Mouse (Mus musculus) CH12.LX (cell line): Measurements from ENCODE around the gene Fam187a. TPM values are rescaled to one million over a fixed set of nuclear protein-coding genes. Genes with fewer than 3 reads are reported as not detected.

Experiments used
- DNase-seq: peaks from one replicate; pipeline ENCODE4 v3.0.0-alpha.2; 2013; ENCODE audit errors: extremely low read depth
- H3K27ac ChIP-seq: 2 replicates; pipeline ENCODE4 v1.5.1; 2012; ENCODE audit warnings: low read depth, mild to moderate bottlenecking, control low read depth, moderate library complexity; ENCODE audit not compliant: insufficient read depth
- H3K27me3 ChIP-seq: replicated peaks from 2 replicates; pipeline ENCODE3; 2012; ENCODE audit warnings: inconsistent platforms
- H3K36me3 ChIP-seq, 2 experiments: replicated peaks in 1 of 2; 2 replicates each; pipeline versions ENCODE3 to v1.6.1; 2012; ENCODE audit warnings: inconsistent platforms in 1 of 2, low read length in 1 of 2, mild to moderate bottlenecking in 1 of 2, mixed read lengths in 1 of 2, moderate library complexity in 1 of 2; ENCODE audit not compliant: control insufficient read depth in 1 of 2, insufficient read depth in 1 of 2
- H3K4me1 ChIP-seq, 2 experiments: 2 replicates each; pipeline ENCODE4 v1.6.1; 2012; ENCODE audit warnings: inconsistent platforms in 1 of 2, moderate library complexity in 1 of 2; ENCODE audit not compliant: insufficient read depth in 2 of 2, control insufficient read depth in 1 of 2
- H3K4me2 ChIP-seq: 2 replicates; pipeline ENCODE4 v1.6.1; 2012; ENCODE audit warnings: low read depth, mild to moderate bottlenecking, control low read depth; ENCODE audit not compliant: poor library complexity, insufficient read depth, severe bottlenecking
- H3K4me3 ChIP-seq, 3 experiments: fragments of 150-350 bp in 1 of 3; sonication (generic) in 1 of 3; replicated peaks in 1 of 3; 2 replicates each; pipeline versions ENCODE3 to v1.5.1; 2011 to 2012; ENCODE audit warnings: low read depth in 2 of 3, low read length in 2 of 3, mild to moderate bottlenecking in 2 of 3, moderate library complexity in 2 of 3, control low read depth in 1 of 3, improper control_type of control experiment in 1 of 3, inconsistent platforms in 1 of 3, mixed read lengths in 1 of 3; ENCODE audit not compliant: poor library complexity in 1 of 3
- H3K79me2 ChIP-seq: replicated peaks from 2 replicates; pipeline ENCODE4 v1.6.1; 2012; ENCODE audit warnings: mild to moderate bottlenecking, moderate library complexity; ENCODE audit not compliant: control insufficient read depth, poor library complexity, insufficient read depth, severe bottlenecking; ENCODE audit errors: extremely low read depth
- H3K9ac ChIP-seq: 2 replicates; pipeline ENCODE4 v1.6.1; 2012; ENCODE audit warnings: low read depth, mild to moderate bottlenecking, control low read depth, moderate library complexity; ENCODE audit not compliant: insufficient read depth
- H3K9me3 ChIP-seq: replicated peaks from 2 replicates; pipeline ENCODE3; 2012; ENCODE audit warnings: low read length, inconsistent platforms, mixed read lengths
- BHLHE40 ChIP-seq: IDR thresholded peaks from 2 replicates; pipeline ENCODE4 v1.6.1; 2011; ENCODE audit warnings: mild to moderate bottlenecking, low read depth, low read length, improper control_type of control experiment
- CHD1 ChIP-seq: IDR thresholded peaks from 2 replicates; pipeline ENCODE4 v1.6.1; 2012; ENCODE audit warnings: low read depth, low read length, improper control_type of control experiment, inconsistent platforms
- CHD2 ChIP-seq: IDR thresholded peaks from 2 replicates; pipeline ENCODE4 v1.6.1; 2011; ENCODE audit warnings: low read length, improper control_type of control experiment
- CTCF ChIP-seq, 2 experiments: IDR thresholded peaks in 1 of 2; conservative IDR thresholded peaks in 1 of 2; 2 replicates each; pipeline ENCODE4 v1.5.1; 2011 to 2012; ENCODE audit warnings: low read depth in 2 of 2, low read length in 2 of 2, improper control_type of control experiment in 1 of 2, inconsistent platforms in 1 of 2, mild to moderate bottlenecking in 1 of 2, moderate library complexity in 1 of 2
- ELF1 ChIP-seq: IDR thresholded peaks from 2 replicates; pipeline ENCODE4 v1.6.1; 2014; ENCODE audit warnings: low read depth, mild to moderate bottlenecking, inconsistent platforms, low read length, improper control_type of control experiment
- EP300 ChIP-seq: IDR thresholded peaks from 2 replicates; pipeline ENCODE4 v1.6.1; 2011; ENCODE audit warnings: low read length, improper control_type of control experiment
- ETS1 ChIP-seq: conservative IDR thresholded peaks from 2 replicates; pipeline ENCODE4 v1.6.1; 2012; ENCODE audit warnings: low read depth, mild to moderate bottlenecking, inconsistent platforms, low read length, improper control_type of control experiment, moderate library complexity
- IRF4 ChIP-seq: IDR thresholded peaks from 2 replicates; pipeline ENCODE4 v1.6.1; 2014; ENCODE audit warnings: low read depth, mild to moderate bottlenecking, inconsistent platforms, low read length, improper control_type of control experiment
- JUN ChIP-seq: IDR thresholded peaks from 2 replicates; pipeline ENCODE4 v1.6.1; 2011; ENCODE audit warnings: low read depth, mild to moderate bottlenecking, low read length, improper control_type of control experiment, moderate library complexity; ENCODE audit not compliant: insufficient read depth
- JUND ChIP-seq: conservative IDR thresholded peaks from 2 replicates; pipeline ENCODE4 v1.6.1; 2011; ENCODE audit warnings: low read depth, low read length, improper control_type of control experiment
- KAT2A ChIP-seq: IDR thresholded peaks from 2 replicates; pipeline ENCODE4 v1.6.1; 2012; ENCODE audit warnings: low read length, improper control_type of control experiment, inconsistent platforms; ENCODE audit not compliant: insufficient replicate concordance
- MAX ChIP-seq: IDR thresholded peaks from 2 replicates; pipeline ENCODE4 v1.6.1; 2011; ENCODE audit warnings: low read length, improper control_type of control experiment
- MAZ ChIP-seq: IDR thresholded peaks from 2 replicates; pipeline ENCODE4 v1.6.1; 2012; ENCODE audit warnings: low read depth, mild to moderate bottlenecking, inconsistent platforms, low read length, improper control_type of control experiment, moderate library complexity
- MXI1 ChIP-seq: IDR thresholded peaks from 2 replicates; pipeline ENCODE4 v1.6.1; 2011; ENCODE audit warnings: mild to moderate bottlenecking, low read depth, low read length, improper control_type of control experiment
- MYC ChIP-seq: IDR thresholded peaks from 2 replicates; pipeline ENCODE4 v1.6.1; 2011; ENCODE audit warnings: low read depth, mild to moderate bottlenecking, improper control_type of control experiment, low read length
- NELFE ChIP-seq: IDR thresholded peaks from 2 replicates; pipeline ENCODE4 v1.6.1; 2011; ENCODE audit warnings: low read depth, low read length, improper control_type of control experiment
- PAX5 ChIP-seq: IDR thresholded peaks from 2 replicates; pipeline ENCODE4 v1.6.1; 2012; ENCODE audit warnings: low read length, inconsistent platforms, mixed read lengths
- POLR2A ChIP-seq: IDR thresholded peaks from 2 replicates; pipeline ENCODE4 v1.6.1; 2011; ENCODE audit warnings: low read depth, mild to moderate bottlenecking, improper control_type of control experiment, low read length
- POLR2AphosphoS2 ChIP-seq: IDR thresholded peaks from 2 replicates; pipeline ENCODE4 v1.6.1; 2011; ENCODE audit warnings: low read depth, low read length, improper control_type of control experiment
- SMC3 ChIP-seq: IDR thresholded peaks from 2 replicates; pipeline ENCODE4 v1.6.1; 2011; ENCODE audit warnings: low read depth, low read length, improper control_type of control experiment
- TBP ChIP-seq: conservative IDR thresholded peaks from 2 replicates; pipeline ENCODE4 v1.6.1; 2011; ENCODE audit warnings: low read depth, low read length, improper control_type of control experiment
- UBTF ChIP-seq: IDR thresholded peaks from 2 replicates; pipeline ENCODE4 v1.6.1; 2012; ENCODE audit warnings: low read depth, mild to moderate bottlenecking, inconsistent platforms, low read length, improper control_type of control experiment, moderate library complexity
- USF1 ChIP-seq: IDR thresholded peaks from 2 replicates; pipeline ENCODE4 v1.6.1; 2014; ENCODE audit warnings: low read depth, mild to moderate bottlenecking, inconsistent platforms, low read length, improper control_type of control experiment
- USF2 ChIP-seq: conservative IDR thresholded peaks from 2 replicates; pipeline ENCODE4 v1.6.1; 2011; ENCODE audit warnings: low read depth, low read length, improper control_type of control experiment
- dilution Hi-C: fragments of 300-500 bp; cut with MboI; formaldehyde crosslinking; loops from 2 replicates; pipeline ENCODE4 v1.14.3; 2020; ENCODE audit warnings: low sequenced_read_pairs; ENCODE audit not compliant: extremely low pct_unique_long_range_greater_than_20kb, extremely low pct_ligation_motif_present
- in situ Hi-C: fragments of 300-500 bp; cut with MboI; formaldehyde crosslinking; loops from 3 replicates; pipeline ENCODE4 v1.14.3; 2019; ENCODE audit warnings: low sequenced_read_pairs, low pct_ligation_motif_present, low pct_unique_long_range_greater_than_20kb, mixed read lengths
- polyA plus RNA-seq: library from polyadenylated mRNA; unstranded; fragments of >175 nt; gene quantifications from 2 replicates; pipeline ENCODE4 v1.2.1, GENCODE M21; 2012; ENCODE audit warnings: low read depth; ENCODE audit not compliant: insufficient read length
- total RNA-seq, 2 experiments: library from RNA; depleted of rRNA; stranded (reverse); fragments of 300-350 nt in 1 of 2; fragments of >200 nt in 1 of 2; gene quantifications; 2 replicates each; pipeline ENCODE4 v1.2.3; 2012 to 2014

Fam187a gene
- total and polyA plus RNA-seq, 3 experiments: not detected

- no peak for TF ChIP-seq MAZ
- TF ChIP-seq EP300: no peak
- TF ChIP-seq JUND: no peak
- no peak for TF ChIP-seq MXI1
- no peak for TF ChIP-seq USF2
- no peak for TF ChIP-seq SMC3
- no peak for TF ChIP-seq PAX5
- TF ChIP-seq MAX: no peak
- TF ChIP-seq MYC: no peak
- TF ChIP-seq ELF1: no peak
- in situ Hi-C loops: no loop called here
- Histone ChIP-seq H3K4me3 (no peak overlapping the region), H3K9me3 (no peaks in the 10 kb centered on the region), H3K4me2 (no peak overlapping the region), H3K27ac (no peak overlapping the region), H3K79me2 (no peaks in the 10 kb centered on the region), H3K36me3 (peaks cover 86 to 97% of the 10 kb centered on the region in 2 experiments), H3K4me1 (no peaks in the 10 kb centered on the region), H3K9ac (no peak overlapping the region), H3K27me3 (no peaks in the 10 kb centered on the region)
- dilution Hi-C loops: no loop called here
- no peak for DNase-seq
These were observed 29.0 kb upstream of the Fam187a start for GRCm38 (mm10) chr11:102855941-102856340.

GRCm38 (mm10) chr11:102858951-102859350 is 26.0 kb upstream of the Fam187a start:
- Histone ChIP-seq H3K27me3 (no peaks in the 10 kb centered on the region), H3K9ac (no peak overlapping the region), H3K4me3 (no peak overlapping the region), H3K36me3 (peaks cover 89 to 97% of the 10 kb centered on the region in 2 experiments), H3K27ac (no peak overlapping the region), H3K4me1 (no peaks in the 10 kb centered on the region), H3K9me3 (no peaks in the 10 kb centered on the region), H3K79me2 (no peaks in the 10 kb centered on the region), H3K4me2 (no peak overlapping the region)
- DNase-seq: no peak
- dilution Hi-C loops (no loop called here), in situ Hi-C loops (no loop called here)
- TF ChIP-seq MAZ: no peak
- TF ChIP-seq NELFE: no peak
- TF ChIP-seq ETS1: no peak
- TF ChIP-seq CHD1: no peak
- no peak for TF ChIP-seq USF1
- no peak for TF ChIP-seq POLR2A
- no peak for TF ChIP-seq SMC3
- TF ChIP-seq JUN: no peak
- no peak for TF ChIP-seq USF2
- no peak for TF ChIP-seq POLR2AphosphoS2
- no peak for TF ChIP-seq UBTF
- no peak for TF ChIP-seq BHLHE40
- TF ChIP-seq IRF4: no peak
- no peak for TF ChIP-seq TBP
- no peak for TF ChIP-seq CTCF (conservative IDR thresholded peaks at IDR 0.05 in 1 of 2, IDR thresholded peaks at IDR 0.05 in 1 of 2; ENCODE audit: low read depth in 2 of 2, low read length in 2 of 2)
- TF ChIP-seq CHD2: no peak
- TF ChIP-seq MAX: no peak
- no peak for TF ChIP-seq KAT2A
